Mouse (Mus musculus) myocyte (in vitro differentiated cells): ENCODE measurements around the gene Six3. TPM values are rescaled to one million over a fixed set of nuclear protein-coding genes. Genes with fewer than 3 reads are reported as not detected.

Experiments
- H3K27me3 ChIP-seq: one replicate; pipeline ENCODE4 v1.6.1; 2011; ENCODE audit not compliant: control insufficient read depth, insufficient read depth, insufficient read length
- H3K36me3 ChIP-seq: one replicate; pipeline ENCODE4 v1.6.1; 2011; ENCODE audit not compliant: control insufficient read depth, insufficient read depth
- H3K4me2 ChIP-seq: one replicate; pipeline ENCODE4 v1.6.1; 2011; ENCODE audit warnings: low read depth, control low read depth
- H3K4me3 ChIP-seq: one replicate; pipeline ENCODE4 v1.5.1; 2011; ENCODE audit warnings: mild to moderate bottlenecking, control low read depth, moderate library complexity
- H3K79me2 ChIP-seq: one replicate; pipeline ENCODE4 v1.6.1; 2011; ENCODE audit not compliant: control insufficient read depth, insufficient read depth
- H3ac ChIP-seq: one replicate; pipeline ENCODE4 v1.6.1; 2011; ENCODE audit not compliant: control insufficient read depth, insufficient read length
- CEBPB ChIP-seq: IDR thresholded peaks from 2 replicates; pipeline ENCODE4 v1.6.1; 2011; ENCODE audit warnings: mild to moderate bottlenecking, moderate library complexity; ENCODE audit not compliant: poor library complexity, insufficient read depth, severe bottlenecking
- E2F4 ChIP-seq: IDR thresholded peaks from one replicate; pipeline ENCODE4 v1.6.1; 2011; ENCODE audit warnings: mild to moderate bottlenecking, control low read depth, moderate library complexity; ENCODE audit not compliant: insufficient read depth
- MAX ChIP-seq: IDR thresholded peaks from one replicate; pipeline ENCODE4 v1.6.1; 2011; ENCODE audit warnings: low read depth, mild to moderate bottlenecking, control low read depth
- MYOD1 ChIP-seq, 3 experiments: IDR thresholded peaks; one replicate each; pipeline ENCODE4 v1.6.1; 2011; ENCODE audit warnings: control low read depth in 2 of 3, low read depth in 2 of 3, mild to moderate bottlenecking in 2 of 3, moderate library complexity in 1 of 3; ENCODE audit not compliant: insufficient read length in 2 of 3, control insufficient read depth in 1 of 3
- MYOG ChIP-seq, 3 experiments: IDR thresholded peaks; one replicate each; pipeline ENCODE4 v1.6.1; 2011; ENCODE audit warnings: control low read depth in 2 of 3, low read depth in 2 of 3, mild to moderate bottlenecking in 2 of 3; ENCODE audit not compliant: insufficient read length in 2 of 3, control insufficient read depth in 1 of 3, insufficient read depth in 1 of 3
- POLR2A ChIP-seq: IDR thresholded peaks from one replicate; pipeline ENCODE4 v1.6.1; 2011; ENCODE audit warnings: low read depth, mild to moderate bottlenecking, control low read depth, moderate library complexity; ENCODE audit not compliant: insufficient read length
- POLR2AphosphoS2 ChIP-seq: IDR thresholded peaks from one replicate; pipeline ENCODE4 v1.6.1; 2011; ENCODE audit warnings: low read depth, control low read depth; ENCODE audit not compliant: insufficient read length
- REST ChIP-seq: IDR thresholded peaks from one replicate; pipeline ENCODE4 v1.6.1; 2011; ENCODE audit warnings: mild to moderate bottlenecking, control low read depth, moderate library complexity; ENCODE audit not compliant: insufficient read depth, insufficient read length
- SRF ChIP-seq: IDR thresholded peaks from one replicate; pipeline ENCODE4 v1.6.1; 2011; ENCODE audit warnings: low read depth; ENCODE audit not compliant: control insufficient read depth, insufficient read length
- TCF12 ChIP-seq: IDR thresholded peaks from one replicate; pipeline ENCODE4 v1.6.1; 2011; ENCODE audit warnings: mild to moderate bottlenecking, control low read depth; ENCODE audit not compliant: poor library complexity, insufficient read depth, severe bottlenecking
- TCF3 ChIP-seq: IDR thresholded peaks from one replicate; pipeline ENCODE4 v1.6.1; 2011; ENCODE audit warnings: low read depth, control low read depth; ENCODE audit not compliant: insufficient read length
- USF1 ChIP-seq: IDR thresholded peaks from one replicate; pipeline ENCODE4 v1.6.1; 2011; ENCODE audit warnings: low read depth, mild to moderate bottlenecking, control low read depth, moderate library complexity
- polyA plus RNA-seq: library from polyadenylated mRNA; unstranded; fragments of >200 nt; fragmentation: generic; extraction: Trizol; gene quantifications from one replicate; pipeline ENCODE4 v1.2.1, GENCODE M21; 2012; ENCODE audit warnings: missing spikeins

Gene Six3
- not detected for polyA plus RNA-seq

DNA sequence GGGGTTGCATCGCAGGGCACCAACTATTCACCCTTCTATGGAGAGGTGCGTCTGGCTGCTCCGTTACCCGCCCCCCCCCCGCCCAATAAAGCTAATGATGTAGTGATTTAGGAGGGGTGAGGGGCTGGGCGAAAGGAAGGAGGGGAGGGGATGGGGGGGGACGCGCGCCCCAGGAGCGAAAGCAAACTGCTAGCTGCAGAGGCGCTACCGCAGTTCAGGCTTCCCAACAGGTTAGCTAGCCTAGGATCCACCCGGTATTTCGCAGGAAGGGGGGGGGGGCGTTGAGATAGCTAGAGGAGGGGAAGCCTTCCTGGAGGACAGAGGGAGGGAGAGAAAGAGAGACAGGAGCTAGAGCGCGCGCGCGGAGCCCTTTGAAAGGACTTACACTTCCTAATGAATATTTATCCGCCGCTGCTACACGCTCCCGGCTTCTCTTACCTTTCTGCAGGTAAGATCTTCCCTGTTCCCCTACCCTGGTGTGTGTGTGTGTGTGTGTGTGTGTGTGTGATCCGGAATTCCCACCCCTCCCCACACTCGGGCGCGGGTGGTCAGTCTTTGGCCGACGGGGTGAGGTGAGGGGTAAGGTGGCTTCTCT lies at the start of gene Six3:
TSS of gene Six3 (plus strand) at position 343 of the 595 bp plus-strand sequence.
- no peaks in the 10 kb centered on the region for H3K79me2 ChIP-seq
- no peak within 1 kb of the TSS for H3ac ChIP-seq
- peaks cover 66% of the 10 kb centered on the region for H3K27me3 ChIP-seq
- no peak within 1 kb of the TSS for H3K4me3 ChIP-seq
- no peak within 1 kb of the TSS for H3K4me2 ChIP-seq
- TF ChIP-seq POLR2A (no peak), TCF12 (no peak), CEBPB (no peak), TCF3 (no peak), MYOD1 (IDR thresholded peaks at IDR 0.05; ENCODE audit: control insufficient read depth in 1 of 3, insufficient read length in 2 of 3, low read depth in 2 of 3) (no peak), POLR2AphosphoS2 (no peak), SRF (no peak), MYOG (IDR thresholded peaks at IDR 0.05; ENCODE audit: control insufficient read depth in 1 of 3, insufficient read depth in 1 of 3, insufficient read length in 2 of 3, low read depth in 2 of 3) (no peak), MAX (no peak), E2F4 (no peak), REST (no peak), USF1 (no peak)
- no peaks in the 10 kb centered on the region for H3K36me3 ChIP-seq

DNA sequence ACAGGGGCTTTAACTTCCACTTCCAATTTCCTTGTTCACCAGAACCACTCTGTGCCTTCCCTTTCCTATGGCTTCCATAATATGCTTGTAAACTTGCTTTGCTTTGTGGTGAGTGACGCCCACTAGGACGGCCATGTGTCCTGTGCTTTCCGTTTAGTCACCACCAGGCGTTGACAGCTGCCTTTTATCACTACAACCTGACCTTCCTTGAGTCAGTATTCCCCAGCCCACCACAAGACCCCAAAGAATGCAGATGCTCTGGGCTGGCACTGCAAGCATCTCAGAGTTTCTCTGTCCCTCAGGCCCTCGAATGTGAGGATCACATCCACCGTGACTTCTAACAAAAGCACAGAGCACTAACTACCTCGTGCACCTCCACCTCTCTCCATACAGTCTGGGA lies 49.3 kb upstream of the Six3 start:
- H3K4me3 ChIP-seq: no peak overlapping the region
- H3K27me3 ChIP-seq: no peaks in the 10 kb centered on the region
- H3K36me3 ChIP-seq: no peaks in the 10 kb centered on the region
- H3K4me2 ChIP-seq: no peak overlapping the region
- TF ChIP-seq CEBPB: no peak
- no peak for TF ChIP-seq USF1
- TF ChIP-seq REST: no peak
- TF ChIP-seq TCF12: no peak
- no peak for TF ChIP-seq E2F4
- no peak for TF ChIP-seq POLR2A
- TF ChIP-seq TCF3: no peak
- TF ChIP-seq MAX: no peak
- no peak for TF ChIP-seq MYOG (IDR thresholded peaks at IDR 0.05; ENCODE audit: control insufficient read depth in 1 of 3, insufficient read depth in 1 of 3, insufficient read length in 2 of 3, low read depth in 2 of 3)
- no peak for TF ChIP-seq POLR2AphosphoS2
- no peak for TF ChIP-seq MYOD1 (IDR thresholded peaks at IDR 0.05; ENCODE audit: control insufficient read depth in 1 of 3, insufficient read length in 2 of 3, low read depth in 2 of 3)
- TF ChIP-seq SRF: no peak
- no peak overlapping the region for H3ac ChIP-seq
- no peaks in the 10 kb centered on the region for H3K79me2 ChIP-seq

GRCm38 (mm10) chr17:85574023-85574422 lies 39.4 kb upstream of the Six3 start:
- Histone ChIP-seq H3ac (no peak overlapping the region), H3K4me3 (no peak overlapping the region), H3K4me2 (no peak overlapping the region), H3K79me2 (no peaks in the 10 kb centered on the region), H3K36me3 (no peaks in the 10 kb centered on the region), H3K27me3 (no peaks in the 10 kb centered on the region)
- TF ChIP-seq MYOD1 (IDR thresholded peaks at IDR 0.05; ENCODE audit: control insufficient read depth in 1 of 3, insufficient read length in 2 of 3, low read depth in 2 of 3) (no peak), POLR2A (no peak), CEBPB (no peak), USF1 (no peak), MYOG (IDR thresholded peaks at IDR 0.05; ENCODE audit: control insufficient read depth in 1 of 3, insufficient read depth in 1 of 3, insufficient read length in 2 of 3, low read depth in 2 of 3) (no peak), MAX (no peak), TCF3 (no peak), TCF12 (no peak), REST (no peak), SRF (no peak), E2F4 (no peak)

DNA sequence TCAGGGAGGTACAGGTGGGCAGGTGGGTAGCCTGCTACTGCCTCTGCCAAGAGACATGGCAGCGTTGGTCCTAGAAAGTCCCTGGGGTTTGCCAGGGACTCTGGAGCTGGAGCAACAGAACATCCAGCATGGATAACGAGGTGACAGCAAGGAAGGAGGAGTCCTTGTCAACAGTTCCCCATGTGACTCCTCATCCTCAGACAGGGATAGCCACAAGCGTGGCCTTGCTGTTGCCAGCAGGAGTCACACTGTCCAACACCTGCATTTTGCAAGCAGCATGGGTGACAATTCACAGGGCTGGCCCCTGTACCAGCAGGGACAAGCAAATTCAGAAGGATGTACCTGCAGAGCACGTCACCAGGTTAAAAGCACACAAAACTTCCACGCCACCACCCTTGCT lies 35.1 kb upstream of the Six3 start:
- Histone ChIP-seq H3ac (no peak overlapping the region), H3K79me2 (no peaks in the 10 kb centered on the region), H3K36me3 (no peaks in the 10 kb centered on the region), H3K27me3 (no peaks in the 10 kb centered on the region), H3K4me3 (no peak overlapping the region), H3K4me2 (no peak overlapping the region)
- no peak for TF ChIP-seq REST
- no peak for TF ChIP-seq MAX
- TF ChIP-seq E2F4: no peak
- TF ChIP-seq CEBPB: no peak
- no peak for TF ChIP-seq MYOD1 (IDR thresholded peaks at IDR 0.05; ENCODE audit: control insufficient read depth in 1 of 3, insufficient read length in 2 of 3, low read depth in 2 of 3)
